Mouse (Mus musculus) stomach, postnatal 0 days (tissue): ENCODE results near the gene Tbc1d2b. TPM values are rescaled to one million over a fixed set of nuclear protein-coding genes. Genes with fewer than 3 reads are reported as not detected.
A peak's percentile ranks its signal among the peaks of the same experiment; 100 is the strongest.

ENCODE experiments used
- ATAC-seq: fragments of 200-750 bp; cut with Nextera tagmentation; 2 replicates; pipeline ENCODE4 v1.8.0; 2017; ENCODE audit not compliant: low FRiP score, low TSS enrichment
- DNase-seq: peaks from one replicate; pipeline ENCODE4 v3.0.0-alpha.2; 2016; ENCODE audit warnings: low spot score
- H3K27ac ChIP-seq: fragments of 300-500 bp; sonication (generic); replicated peaks from 2 replicates; pipeline ENCODE4 v1.5.1; 2014; ENCODE audit warnings: mild to moderate bottlenecking, control low read depth
- H3K27me3 ChIP-seq: fragments of 300-500 bp; sonication (generic); 2 replicates; pipeline ENCODE4 v1.6.1; 2014; ENCODE audit warnings: low read length; ENCODE audit not compliant: control insufficient read depth, insufficient read depth
- H3K36me3 ChIP-seq: fragments of 300-500 bp; sonication (generic); 2 replicates; pipeline ENCODE4 v1.6.1; 2014; ENCODE audit warnings: low read length, mixed read lengths; ENCODE audit not compliant: control insufficient read depth, insufficient read depth
- H3K4me1 ChIP-seq: fragments of 300-500 bp; sonication (generic); replicated peaks from 2 replicates; pipeline ENCODE4 v1.6.1; 2014; ENCODE audit warnings: antibody characterized with exemption; ENCODE audit not compliant: control insufficient read depth, insufficient read depth
- H3K4me2 ChIP-seq: fragments of 300-500 bp; sonication (generic); replicated peaks from 2 replicates; pipeline ENCODE4 v1.6.1; 2014; ENCODE audit warnings: low read depth, mild to moderate bottlenecking, control low read depth, moderate library complexity
- H3K4me3 ChIP-seq: fragments of 300-500 bp; sonication (generic); 2 replicates; pipeline ENCODE4 v1.5.1; 2014; ENCODE audit warnings: low read depth, low read length, control low read depth
- H3K9ac ChIP-seq: fragments of 300-500 bp; sonication (generic); 2 replicates; pipeline ENCODE4 v1.6.1; 2014; ENCODE audit warnings: mild to moderate bottlenecking, low read length, control low read depth, mixed read lengths
- H3K9me3 ChIP-seq: fragments of 300-500 bp; sonication (generic); 2 replicates; pipeline ENCODE4 v1.6.1; 2016; ENCODE audit warnings: low read length; ENCODE audit not compliant: control insufficient read depth
- CTCF ChIP-seq: IDR thresholded peaks from 2 replicates; pipeline ENCODE4 v1.5.1; 2016; ENCODE audit warnings: antibody characterized with exemption, low read depth, mild to moderate bottlenecking, moderate library complexity
- EP300 ChIP-seq: optimal IDR thresholded peaks from 2 replicates; pipeline ENCODE3; 2016; ENCODE audit warnings: antibody characterized with exemption
- WGBS: fragments of 180-500 bp; shearing (Covaris S2); extraction: QIAGEN DNeasy Blood & Tissue Kit; methylation state at CpG from one replicate; pipeline ENCODE4 v1.1.7; 2014; 5-methylcytosine and 5-hydroxymethylcytosine counted together
- polyA plus RNA-seq: library from polyadenylated mRNA; unstranded; fragments of >200 nt; fragmentation: Nextera tagmentation; extraction: Ambion mirVana; gene quantifications from 2 replicates; pipeline ENCODE4 v1.2.1, GENCODE M21; 2015

The Tbc1d2b gene
- polyA plus RNA-seq, 1 experiment from 2014 or later: 6.6 TPM

GRCm38 (mm10) chr9:90301081-90301688, 30.6 kb upstream of the Tbc1d2b start:
- H3K9ac ChIP-seq: no peak overlapping the region
- H3K4me3 ChIP-seq: no peak overlapping the region
- 72% methylated on average over 4 of the region's 4 CpGs for WGBS
- no peak for DNase-seq
- no peak for TF ChIP-seq EP300
- no peak for TF ChIP-seq CTCF
- H3K27me3 ChIP-seq: no peaks in the 10 kb centered on the region
- no peak for ATAC-seq
- H3K4me1 ChIP-seq: no peaks in the 10 kb centered on the region
- H3K36me3 ChIP-seq: no peaks in the 10 kb centered on the region
- H3K27ac ChIP-seq: no peak overlapping the region
- no peak overlapping the region for H3K4me2 ChIP-seq
- no peaks in the 10 kb centered on the region for H3K9me3 ChIP-seq

- Histone ChIP-seq H3K27me3 (no peaks in the 10 kb centered on the region), H3K27ac (no peak overlapping the region), H3K4me2 (no peak overlapping the region), H3K9me3 (no peaks in the 10 kb centered on the region), H3K36me3 (no peaks in the 10 kb centered on the region), H3K4me1 (no peaks in the 10 kb centered on the region), H3K4me3 (no peak overlapping the region), H3K9ac (no peak overlapping the region)
- WGBS: 61% methylated on average over 1 of the region's 1 CpGs
- no peak for ATAC-seq
- TF ChIP-seq EP300 (no peak), CTCF (no peak)
- no peak for DNase-seq
Measured at GRCm38 (mm10) chr9:90297637-90298036, 27.0 kb upstream of the Tbc1d2b start.

- WGBS: 51% methylated on average over 3 of the region's 3 CpGs
- Histone ChIP-seq H3K9ac (no peak overlapping the region), H3K27ac (no peak overlapping the region), H3K4me2 (no peak overlapping the region), H3K4me1 (no peaks in the 10 kb centered on the region), H3K27me3 (no peaks in the 10 kb centered on the region), H3K36me3 (no peaks in the 10 kb centered on the region), H3K9me3 (no peaks in the 10 kb centered on the region), H3K4me3 (no peak overlapping the region)
- DNase-seq: no peak
- no peak for ATAC-seq
- TF ChIP-seq CTCF (no peak), EP300 (no peak)
Measured at GRCm38 (mm10) chr9:90293641-90294398, 23.2 kb upstream of the Tbc1d2b start.

GRCm38 (mm10) chr9:90278397-90278796, 7.8 kb upstream of the Tbc1d2b start:
- 54% methylated on average over 3 of the region's 3 CpGs for WGBS
- no peak for ATAC-seq

GRCm38 (mm10) chr9:90277884-90278283, 7.3 kb upstream of the Tbc1d2b start:
- Histone ChIP-seq H3K4me2 (no peak overlapping the region), H3K9me3 (no peaks in the 10 kb centered on the region), H3K4me1 (no peaks in the 10 kb centered on the region; the same call in 1 of the 2 replicates), H3K27me3 (no peaks in the 10 kb centered on the region), H3K4me3 (no peak overlapping the region), H3K9ac (no peak overlapping the region), H3K36me3 (no peaks in the 10 kb centered on the region), H3K27ac (peak overlapping the region; percentile 49; the same call in 1 of the 2 replicates)
- no peak for ATAC-seq
- 53% methylated on average over 2 of the region's 2 CpGs for WGBS
- DNase-seq: no peak
- TF ChIP-seq EP300: no peak

More at GRCm38 (mm10) chr9:90278397-90278796, 7.8 kb upstream of the Tbc1d2b start:
- Histone ChIP-seq H3K27ac (peak overlapping the region; percentile 49; the same call in 1 of the 2 replicates), H3K4me2 (no peak overlapping the region), H3K9ac (no peak overlapping the region), H3K9me3 (no peaks in the 10 kb centered on the region), H3K4me3 (no peak overlapping the region), H3K36me3 (no peaks in the 10 kb centered on the region), H3K27me3 (no peaks in the 10 kb centered on the region), H3K4me1 (no peaks in the 10 kb centered on the region; the same call in 1 of the 2 replicates)
- TF ChIP-seq EP300 (no peak), CTCF (no peak)
- no peak for DNase-seq

GRCm38 (mm10) chr9:90276779-90277178, 6.2 kb upstream of the Tbc1d2b start:
- Histone ChIP-seq H3K4me2 (no peak overlapping the region), H3K9ac (no peak overlapping the region), H3K36me3 (no peaks in the 10 kb centered on the region), H3K27ac (no peak overlapping the region), H3K4me3 (no peak overlapping the region), H3K9me3 (no peaks in the 10 kb centered on the region), H3K27me3 (no peaks in the 10 kb centered on the region), H3K4me1 (no peaks in the 10 kb centered on the region; the same call in 1 of the 2 replicates)
- DNase-seq (no peak), ATAC-seq (no peak)
- 50% methylated on average over 1 of the region's 1 CpGs for WGBS
- no peak for TF ChIP-seq CTCF
- TF ChIP-seq EP300: no peak
